Mouse (Mus musculus) spleen, adult 18-20 months (tissue): ENCODE measurements at regions not wholly inside any gene's neighbourhood (a gene's known extent, or its start where the extent isn't known, plus 50 kb on each side); places are given as distances from the start of the nearest gene placed in this dataset.
A peak's percentile ranks its signal among the peaks of the same experiment; 100 is the strongest.
"Not testable (repeated sequence)": the region's sequence is repeated elsewhere in the genome, so short reads cannot be mapped to it uniquely, and the experiment has no call there.

ENCODE experiments used
- DNase-seq, 2 experiments: peaks; one replicate each; pipeline ENCODE4 v3.0.0; 2022; ENCODE audit warnings: mixed read lengths in 2 of 2

DNA sequence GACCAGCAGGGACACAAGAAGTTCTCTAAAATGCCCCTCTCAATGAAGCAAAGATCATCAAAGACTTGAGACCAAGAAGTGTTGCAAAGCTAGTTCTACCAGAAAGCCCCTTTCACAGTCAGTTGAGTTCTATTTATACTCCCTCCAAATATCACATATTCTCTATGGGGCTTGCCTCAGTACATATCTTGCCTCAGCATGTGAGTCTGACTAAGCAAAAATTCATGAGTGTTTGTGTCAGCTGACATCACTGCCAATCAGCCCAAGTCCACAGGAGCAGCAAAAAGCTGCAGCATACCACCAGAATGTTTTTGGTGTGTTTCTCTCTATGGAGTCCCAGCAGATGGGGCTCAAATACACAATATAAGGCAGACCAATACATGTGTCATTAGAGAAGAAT, 631.6 kb downstream of the Rpia start:
- no peak for DNase-seq

DNA sequence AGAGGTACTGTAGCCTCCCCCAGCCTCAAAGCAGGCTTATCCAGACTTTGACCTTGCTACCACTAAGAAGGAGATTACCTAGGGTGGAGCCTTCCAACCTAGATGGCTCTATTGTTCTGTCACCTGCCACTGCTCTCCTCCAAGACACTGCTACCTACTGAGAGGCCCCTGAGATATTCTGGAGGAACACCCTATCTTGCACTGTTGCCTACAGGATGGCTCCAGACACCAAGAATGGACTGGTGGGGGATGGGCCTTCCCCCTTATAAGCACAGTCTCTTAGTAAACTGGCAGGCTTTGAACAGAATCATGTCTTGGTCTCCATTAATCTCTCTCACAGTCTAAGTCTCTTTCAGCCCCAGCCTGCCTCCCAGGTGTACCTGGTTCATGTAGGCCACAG, 636.3 kb downstream of the Rpia start:
- not testable (repeated sequence) for DNase-seq

DNA sequence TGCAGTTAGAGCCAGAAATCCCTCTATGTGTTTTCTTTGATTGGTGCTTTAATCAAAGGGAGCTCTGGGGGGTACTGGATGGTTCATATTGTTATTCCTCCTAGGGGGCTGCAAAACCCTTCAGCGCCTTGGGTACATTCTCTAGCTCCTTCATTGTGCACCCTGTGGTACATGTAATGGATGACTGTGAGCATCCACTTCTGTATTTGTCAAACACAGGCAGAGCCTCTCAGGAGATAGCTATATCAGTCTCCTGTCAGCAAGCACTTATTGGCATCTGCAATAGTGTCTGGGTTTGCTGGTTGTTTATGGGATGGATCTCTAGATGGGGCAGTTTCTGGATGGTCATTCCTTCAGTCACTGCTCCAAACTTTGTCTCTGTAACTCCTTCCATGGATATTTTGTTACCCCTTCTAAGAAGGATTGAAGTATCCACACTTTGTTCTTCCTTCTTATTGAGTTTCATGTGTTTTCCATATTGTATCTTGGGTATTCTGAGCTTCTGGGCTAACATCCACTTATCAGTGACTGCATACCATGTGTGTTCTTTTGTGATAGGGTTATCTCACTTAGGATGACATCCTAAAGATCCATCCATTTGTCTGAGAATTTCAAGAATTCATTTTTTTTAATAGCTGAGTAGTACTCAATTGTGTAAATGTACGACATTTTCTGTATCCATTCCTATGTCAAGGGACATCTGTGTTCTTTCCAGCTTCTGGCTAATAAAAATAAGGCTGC, 640.8 kb downstream of the Rpia start:
- DNase-seq, result not testable (repeated sequence)

DNA sequence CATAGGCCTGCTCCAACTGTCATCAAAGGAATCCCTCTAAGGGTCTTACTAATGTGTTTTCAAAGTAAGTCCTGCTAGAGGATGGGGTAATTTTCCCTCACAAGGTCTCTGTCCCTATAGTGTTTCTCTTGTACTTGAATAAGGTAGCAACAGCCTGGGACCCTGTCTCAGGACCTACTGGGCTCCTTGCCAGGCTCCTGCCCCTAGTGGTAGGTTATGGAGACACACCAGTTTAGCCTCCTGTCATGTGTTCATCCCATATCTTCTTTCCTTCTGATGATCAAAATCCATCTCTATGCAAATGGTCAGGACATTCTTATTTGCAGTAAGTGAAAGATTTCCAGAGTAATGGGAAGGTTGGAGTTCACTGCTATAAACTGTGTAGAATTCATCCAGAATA, 645.0 kb downstream of the Rpia start:
- DNase-seq, result peak in 1 of 2 experiments; percentile 6

DNA sequence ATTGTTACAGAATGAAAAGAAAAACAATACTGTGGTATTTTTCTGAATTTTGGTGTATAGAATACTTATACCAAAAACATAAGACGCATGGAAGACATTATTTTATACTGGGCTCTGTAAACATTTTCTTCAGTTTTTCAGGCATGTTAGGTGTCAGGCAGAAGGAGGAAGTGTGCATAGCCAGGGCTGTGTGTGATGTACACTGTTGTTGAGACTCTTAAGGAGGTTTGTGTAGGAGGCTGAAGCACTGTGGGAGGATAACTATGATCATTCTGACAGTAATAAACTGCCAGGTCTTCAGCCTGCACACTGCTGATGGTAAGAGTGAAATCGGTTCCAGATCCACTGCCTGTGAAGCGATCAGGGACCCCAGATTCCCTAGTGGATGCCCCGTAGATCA, 648.7 kb downstream of the Rpia start:
- DNase-seq, result not testable (repeated sequence)

DNA sequence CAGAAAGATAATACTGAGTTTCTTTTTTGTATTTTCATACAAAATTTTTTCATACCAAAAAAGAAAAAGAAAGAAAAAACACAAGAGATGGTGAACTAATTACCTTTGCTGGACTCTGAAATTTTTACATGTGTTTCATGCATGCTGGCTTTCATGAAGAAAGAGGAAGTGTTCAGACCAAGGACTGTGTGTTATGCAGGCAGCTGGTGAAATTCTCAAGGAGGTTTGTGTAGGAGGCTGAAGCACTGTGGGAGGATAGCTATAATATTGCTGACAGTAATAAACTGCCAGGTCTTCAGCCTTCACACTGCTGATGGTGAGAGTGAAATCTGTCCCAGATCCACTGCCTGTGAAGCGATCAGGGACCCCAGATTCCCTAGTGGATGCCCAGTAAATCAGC, 675.2 kb downstream of the Rpia start:
- no peak for DNase-seq

DNA sequence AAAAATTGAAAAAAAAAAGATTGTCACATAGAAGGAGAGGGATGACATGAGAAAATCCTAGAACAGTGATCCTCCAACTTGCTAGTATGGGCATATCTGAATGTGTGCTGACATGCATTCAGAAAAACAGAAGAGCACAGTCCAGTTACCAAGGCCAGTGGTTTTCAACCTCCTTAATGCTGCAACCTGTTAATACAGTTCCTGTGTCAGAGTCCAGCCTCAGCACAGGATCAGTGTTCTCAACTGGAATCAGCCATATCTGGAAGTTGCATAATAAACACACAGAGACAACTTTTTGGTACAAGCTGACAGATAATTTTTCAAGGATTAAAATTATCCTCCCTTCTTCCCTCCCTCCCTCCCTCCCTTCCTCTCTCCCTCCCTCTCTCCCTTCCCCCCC, 680.1 kb downstream of the Rpia start:
- DNase-seq, result no peak

DNA sequence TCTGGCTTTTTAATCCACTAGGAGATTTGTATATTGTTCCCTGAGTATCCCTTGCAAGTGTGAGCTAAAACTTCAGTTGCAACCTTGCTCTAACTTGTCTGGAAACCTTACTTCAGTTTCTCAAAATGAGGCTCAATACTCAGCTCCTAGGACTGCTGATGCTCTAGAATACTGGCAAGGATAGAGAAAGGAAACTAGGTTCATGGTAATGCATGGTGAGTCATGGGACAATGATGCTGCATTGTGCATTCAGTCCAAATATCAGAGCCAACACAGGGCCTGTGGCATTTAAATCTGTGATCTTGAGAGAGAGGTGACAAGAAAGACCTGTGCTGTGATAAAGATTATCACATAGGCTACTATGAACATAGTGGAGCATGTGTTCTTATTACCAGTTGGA, 682.6 kb downstream of the Rpia start:
- not testable (repeated sequence) for DNase-seq

DNA sequence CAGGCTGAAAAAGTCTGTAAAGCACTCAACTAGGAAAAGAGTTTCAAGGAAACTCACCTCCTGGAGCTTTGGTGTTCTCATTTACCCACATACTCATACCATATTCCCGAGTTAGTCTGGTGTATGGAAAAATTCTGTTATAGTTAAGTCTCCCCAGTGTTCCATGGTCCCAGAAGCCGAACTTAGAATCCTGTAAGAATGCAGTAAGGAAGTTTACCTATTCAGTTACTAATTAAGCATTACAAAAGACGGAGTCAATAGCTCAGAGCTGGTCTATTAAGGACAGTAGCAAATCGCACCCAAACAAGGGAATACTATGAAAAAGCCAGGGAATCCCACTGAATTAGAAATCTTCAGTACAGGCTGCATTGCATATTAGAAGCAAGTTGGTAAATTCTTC, 688.3 kb downstream of the Rpia start:
- no peak for DNase-seq

DNA sequence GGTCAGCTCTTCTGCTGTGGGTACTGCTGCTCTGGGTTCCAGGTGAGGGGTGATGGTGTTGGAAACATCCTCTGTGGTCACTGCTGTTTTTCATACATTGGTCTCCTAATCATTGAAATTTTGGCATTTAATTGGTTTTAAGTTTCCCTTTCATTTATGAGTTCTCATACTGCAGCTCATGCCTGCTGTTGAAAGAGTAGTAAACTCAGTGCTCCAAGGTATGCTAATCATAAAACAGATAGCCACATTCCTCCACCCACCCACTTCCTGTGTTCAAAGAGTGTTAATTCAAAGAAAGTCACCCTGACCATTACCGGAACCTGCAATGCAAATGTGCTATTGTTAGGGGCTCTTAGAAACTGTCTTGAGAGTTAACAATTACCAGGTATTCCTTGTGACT, 688.9 kb downstream of the Rpia start:
- DNase-seq, result not testable (repeated sequence)

DNA sequence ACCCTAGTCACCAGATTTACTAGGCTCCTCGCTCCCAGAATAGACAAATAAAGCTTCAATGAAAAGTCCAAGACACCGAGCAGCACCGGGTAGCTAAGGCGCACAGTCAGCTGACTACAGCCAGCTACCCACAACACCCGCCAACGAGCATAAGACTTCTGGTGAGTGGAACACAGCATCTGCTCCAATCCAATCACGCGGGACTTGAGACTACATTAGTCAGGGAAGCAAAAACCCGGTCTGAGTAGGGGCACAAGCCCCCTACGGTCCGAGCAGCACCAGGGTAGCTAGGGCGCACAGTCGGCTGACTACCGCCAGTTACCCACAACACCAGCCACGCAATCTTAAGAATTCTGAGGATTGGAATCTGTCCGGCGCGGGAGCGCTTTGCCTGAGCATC, 704.0 kb downstream of the Rpia start:
- no peak for DNase-seq

DNA sequence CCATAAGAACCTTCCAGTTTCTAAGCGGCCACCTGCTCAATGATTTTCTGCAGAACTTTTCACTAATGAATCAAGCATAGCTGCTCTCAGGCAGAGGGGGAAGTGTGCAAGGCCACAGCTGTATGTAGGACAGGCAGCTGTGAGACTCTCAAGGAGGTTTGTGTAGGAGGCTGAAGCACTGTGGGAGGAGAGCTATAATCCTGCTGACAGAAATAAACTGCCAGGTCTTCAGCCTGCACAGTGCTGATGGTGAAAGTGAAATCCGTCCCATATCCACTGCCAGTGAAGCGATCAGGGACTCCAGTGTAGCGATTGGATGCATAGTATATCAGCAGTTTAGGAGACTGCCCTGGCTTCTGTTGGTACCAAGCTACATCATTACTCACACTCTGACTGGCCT, 718.2 kb downstream of the Rpia start:
- no peak for DNase-seq

DNA sequence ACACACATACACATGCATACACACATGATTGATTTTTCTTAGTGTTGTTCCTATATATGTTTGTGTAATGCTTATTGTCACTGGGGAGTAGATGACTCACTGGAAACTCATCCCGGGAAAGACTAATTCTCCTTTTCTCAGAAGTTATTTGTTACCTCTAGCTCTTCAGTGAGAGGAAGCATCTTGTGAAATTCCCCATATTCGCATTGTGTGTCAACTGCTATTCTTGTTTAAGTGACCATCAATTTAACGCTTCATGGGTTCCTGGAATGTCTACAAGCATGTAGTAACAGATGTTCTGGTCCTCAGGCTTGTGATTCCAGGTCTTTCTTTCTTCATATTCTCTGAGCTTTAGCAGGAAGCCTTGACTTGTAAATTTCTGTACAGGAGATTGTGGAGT, 720.0 kb downstream of the Rpia start:
- DNase-seq, result no peak

DNA sequence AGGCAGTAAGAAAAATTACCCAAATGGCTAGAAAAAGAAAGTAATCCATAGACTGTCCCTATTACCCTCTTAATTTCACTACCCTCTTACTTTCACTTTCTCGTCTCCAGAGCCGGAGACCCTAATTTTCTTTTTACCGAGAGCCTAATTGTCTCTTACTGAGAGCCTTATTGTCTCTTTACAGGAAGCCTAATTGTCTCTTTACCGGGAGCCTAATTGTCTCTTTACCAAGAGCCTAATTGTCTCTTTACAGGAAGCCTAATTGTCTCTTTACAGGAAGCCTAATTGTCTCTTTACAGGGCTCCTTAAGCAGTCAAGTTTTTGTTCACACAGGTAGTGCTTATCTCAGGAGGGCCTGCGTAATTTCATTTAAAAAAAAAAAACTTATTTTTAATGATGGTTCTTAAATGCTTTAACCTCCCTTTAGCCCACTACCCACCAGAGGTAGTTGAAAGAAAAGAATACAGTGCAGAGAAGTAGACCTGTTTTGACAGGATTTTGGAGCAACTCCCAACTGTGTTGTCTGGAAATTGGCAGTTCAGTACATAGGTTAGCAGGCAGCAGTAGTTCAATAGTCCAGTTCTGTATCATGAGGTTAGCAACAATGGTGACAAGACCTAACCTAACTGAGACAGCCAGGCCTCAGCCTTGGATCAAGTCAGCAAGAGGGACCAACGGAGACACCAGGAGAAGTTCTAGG, 724.2 kb downstream of the Rpia start:
- no peak for DNase-seq

DNA sequence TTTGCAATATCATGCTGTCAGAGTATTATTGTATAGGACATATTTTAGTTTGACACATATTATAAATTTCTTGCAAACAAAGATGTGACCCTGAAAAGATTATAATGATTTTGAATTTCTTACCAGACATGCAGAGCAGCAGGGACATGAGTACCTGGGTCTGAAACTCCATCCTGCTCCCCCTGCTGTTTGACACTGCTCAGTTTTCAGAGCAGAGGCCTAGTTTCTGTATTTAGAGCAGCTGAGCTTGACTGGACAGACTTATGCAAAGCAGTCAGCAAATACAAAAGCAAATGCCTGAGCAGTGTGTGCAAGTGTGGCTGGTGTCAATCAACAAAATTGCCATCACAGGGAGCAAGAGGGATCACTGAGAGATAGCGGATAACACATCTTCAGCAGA, 733.0 kb downstream of the Rpia start:
- DNase-seq, result no peak

DNA sequence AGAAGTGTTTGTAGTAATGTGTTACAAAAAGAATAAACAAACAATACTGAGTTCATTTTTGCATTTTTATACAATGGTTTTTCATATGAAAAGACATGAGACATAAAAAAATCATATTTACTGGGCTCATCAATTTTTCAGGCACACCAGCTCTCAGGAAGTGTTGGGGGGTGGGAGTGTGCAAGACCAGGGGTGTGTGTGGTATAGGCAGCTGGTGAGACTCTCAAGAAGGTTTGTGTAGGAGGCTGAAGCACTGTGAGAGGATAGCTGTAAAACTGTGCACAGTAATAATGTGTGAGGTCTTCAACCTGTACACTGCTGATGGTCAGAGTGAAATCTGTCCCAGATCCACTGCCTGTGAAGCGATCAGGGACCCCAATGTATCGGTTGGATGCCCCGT, 733.7 kb downstream of the Rpia start:
- DNase-seq, result no peak

DNA sequence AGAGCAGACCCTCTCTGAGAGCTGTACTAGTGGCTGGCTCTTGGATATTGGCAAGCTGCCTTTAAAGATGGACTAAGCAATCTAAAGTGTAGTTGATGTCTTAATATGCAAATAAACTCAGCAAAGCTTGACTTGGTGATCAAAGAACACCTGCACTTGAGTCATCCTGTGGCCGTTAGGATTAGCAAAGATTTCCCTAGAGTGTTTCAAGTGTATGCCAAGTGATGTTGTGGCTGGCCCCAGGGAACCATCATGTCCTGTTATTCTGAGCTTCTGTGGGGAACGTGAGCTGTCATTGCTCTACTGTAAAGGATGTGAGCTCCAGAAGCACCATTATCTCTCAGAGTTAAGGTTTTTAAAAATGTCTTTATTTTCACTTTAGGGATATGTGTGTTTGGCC, 751.1 kb downstream of the Rpia start:
- no peak for DNase-seq

DNA sequence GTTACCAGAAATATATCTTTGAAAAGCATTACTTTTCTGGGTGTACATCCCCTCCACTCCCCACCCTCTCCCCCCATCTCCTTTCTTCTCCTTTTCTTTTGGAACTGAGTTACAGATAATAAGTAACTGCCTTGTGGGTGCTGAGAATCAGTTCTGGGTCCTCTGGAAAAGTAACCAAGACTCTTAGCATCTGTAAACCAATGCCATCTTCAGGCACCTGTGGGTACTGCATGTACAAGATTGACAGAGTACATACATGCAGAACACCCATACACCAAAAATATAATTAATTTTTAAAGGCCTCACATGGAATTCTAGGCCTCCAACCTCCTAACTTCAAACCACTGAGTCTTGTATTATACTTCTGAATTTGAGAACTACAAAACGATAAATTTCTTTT, 758.4 kb downstream of the Rpia start:
- DNase-seq, result no peak

DNA sequence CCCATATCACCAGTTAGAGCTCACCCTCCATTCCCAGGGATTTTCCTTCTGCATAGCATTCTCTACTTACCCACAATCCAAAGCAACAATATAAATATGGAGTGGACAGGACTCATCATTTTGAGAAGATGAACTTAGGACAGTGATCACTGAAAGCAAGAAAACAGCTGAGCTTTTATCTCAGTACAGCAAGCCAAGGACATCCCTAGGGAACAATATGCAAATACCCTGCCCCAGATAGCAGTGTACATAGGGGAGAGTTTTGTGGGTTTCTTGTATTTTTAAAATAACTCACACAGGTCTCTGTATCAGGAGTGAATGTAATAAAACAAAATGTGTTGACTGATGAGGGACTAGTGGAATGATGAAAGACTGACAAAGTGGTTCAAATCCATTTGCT, 780.5 kb downstream of the Rpia start:
- no peak for DNase-seq
